Mouse (Mus musculus): ENCODE measurements around the gene Sipa1l3.

- no peak for TF ChIP-seq POLR2A (IDR thresholded peaks at IDR 0.05; ENCODE audit: insufficient read depth, low read length)
- TF ChIP-seq CTCF (IDR thresholded peaks at IDR 0.05; ENCODE audit: low read depth, low read length), result no peak
Measured at GRCm38 (mm10) chr7:29350489-29350888, 168.0 kb downstream of the Sipa1l3 start.
